10 mouse cellular contexts compared by ENCODE assay signal in the genomic region with DNA sequence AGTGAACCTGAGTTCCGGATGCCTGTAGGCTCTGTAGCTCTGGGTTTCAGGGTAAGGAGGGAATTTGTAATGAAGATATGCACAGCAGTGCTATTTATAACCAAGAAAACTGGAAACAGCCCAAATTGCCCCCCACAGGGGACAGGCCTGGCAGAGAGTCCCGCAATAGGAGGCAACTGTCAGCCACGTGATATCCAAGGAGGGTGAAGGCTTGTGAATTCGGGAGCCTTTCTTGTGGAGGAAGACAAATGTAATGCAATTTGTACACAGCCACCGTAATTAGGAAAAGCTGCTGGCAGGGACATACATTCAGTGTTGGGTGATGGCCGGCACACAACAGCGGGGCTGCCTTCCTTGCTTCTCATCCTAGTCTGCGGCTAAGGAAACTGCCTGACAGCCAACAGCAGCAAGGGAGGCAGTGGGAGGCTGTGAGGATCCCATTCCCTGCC. TPM values are rescaled to one million over a fixed set of nuclear protein-coding genes. Genes with fewer than 3 reads are reported as not detected.
DNase-seq lines count a peak whose midpoint lies in the region; ATAC-seq and TF ChIP-seq lines count a peak whose summit lies in the region.
"Had no signal": no experiment of that assay in that cellular context is flagged by ENCODE, and none has a peak within 500 bp of the region (broad histone marks: within the 10 kb centered on the region; RNA-seq: fewer than 3 reads in every experiment).

No protein-coding gene starts in this region.

- no peak overlapping the region for H3K4me3 ChIP-seq in heart, embryonic 16.5 days (ENCODE audit: low read length)
- no peak overlapping the region for H3K4me3 ChIP-seq in midbrain, embryonic 14.5 days (replicated peaks; ENCODE audit: low read depth, low read length)
- H3K4me3 ChIP-seq in midbrain, embryonic 16.5 days (ENCODE audit: low read depth, low read length): no peak overlapping the region
- no peak overlapping the region for H3K4me3 ChIP-seq in cerebellum, adult 2 months (replicated peaks; ENCODE audit: insufficient read depth, low read depth, low read length)
- H3K4me3 ChIP-seq in neural tube, embryonic 15.5 days (replicated peaks): no peak overlapping the region

- no peaks in the 10 kb centered on the region for H3K9me3 ChIP-seq in heart, embryonic 16.5 days (replicated peaks; ENCODE audit: control insufficient read depth, low read length)
- no peaks in the 10 kb centered on the region for H3K9me3 ChIP-seq in midbrain, embryonic 14.5 days (ENCODE audit: control insufficient read depth, low read length)
- H3K9me3 ChIP-seq in midbrain, embryonic 16.5 days (replicated peaks; ENCODE audit: control insufficient read depth, low read length, poor library complexity, severe bottlenecking): no peaks in the 10 kb centered on the region
- H3K9me3 ChIP-seq in neural tube, embryonic 15.5 days (replicated peaks): no peaks in the 10 kb centered on the region

- H3K27ac ChIP-seq in heart, embryonic 16.5 days (ENCODE audit: low read length): peak overlapping the region; percentile 69
- no peak overlapping the region for H3K27ac ChIP-seq in midbrain, embryonic 14.5 days (replicated peaks; ENCODE audit: low read depth, low read length)
- H3K27ac ChIP-seq in midbrain, embryonic 16.5 days (ENCODE audit: low read length): no peak overlapping the region
- H3K27ac ChIP-seq in cerebellum, adult 2 months (ENCODE audit: insufficient read depth, low read length): peak overlapping the region; percentile 52
- peak overlapping the region; percentile 58 for H3K27ac ChIP-seq in neural tube, embryonic 15.5 days (replicated peaks)

- peaks cover 5% of the 10 kb centered on the region for H3K27me3 ChIP-seq in heart, embryonic 16.5 days (ENCODE audit: control insufficient read depth, insufficient read depth, low read length)
- H3K27me3 ChIP-seq in midbrain, embryonic 14.5 days (ENCODE audit: control insufficient read depth, insufficient read depth, low read length): no peaks in the 10 kb centered on the region; the same call in 1 of the 2 replicates
- H3K27me3 ChIP-seq in midbrain, embryonic 16.5 days (ENCODE audit: control insufficient read depth, insufficient read depth, low read depth, low read length): no peaks in the 10 kb centered on the region
- H3K27me3 ChIP-seq in cerebellum, adult 2 months (ENCODE audit: control insufficient read depth, insufficient read depth, low read length): no peaks in the 10 kb centered on the region
- peaks cover 5% of the 10 kb centered on the region; the same call in 1 of the 2 replicates for H3K27me3 ChIP-seq in neural tube, embryonic 15.5 days (replicated peaks)

- peaks cover 15% of the 10 kb centered on the region for H3K4me1 ChIP-seq in heart, embryonic 16.5 days (ENCODE audit: control insufficient read depth, insufficient read depth, low read length)
- H3K4me1 ChIP-seq in midbrain, embryonic 14.5 days (ENCODE audit: control insufficient read depth, insufficient read depth, low read length): no peaks in the 10 kb centered on the region
- 0 out of 2 replicates have a peak, but pooled peaks cover 2% of the 10 kb centered on the region for H3K4me1 ChIP-seq in midbrain, embryonic 16.5 days (ENCODE audit: control insufficient read depth, insufficient read depth, low read length)
- peaks cover 11% of the 10 kb centered on the region for H3K4me1 ChIP-seq in cerebellum, adult 2 months (ENCODE audit: control insufficient read depth, insufficient read depth, low read length)
- peaks cover 12% of the 10 kb centered on the region for H3K4me1 ChIP-seq in neural tube, embryonic 15.5 days

- H3K36me3 ChIP-seq in heart, embryonic 16.5 days (ENCODE audit: control insufficient read depth, insufficient read depth): no peaks in the 10 kb centered on the region
- H3K36me3 ChIP-seq in midbrain, embryonic 14.5 days (ENCODE audit: control insufficient read depth, insufficient read depth, low read length): no peaks in the 10 kb centered on the region
- no peaks in the 10 kb centered on the region for H3K36me3 ChIP-seq in midbrain, embryonic 16.5 days (ENCODE audit: control insufficient read depth, insufficient read depth, low read length)
- no peaks in the 10 kb centered on the region for H3K36me3 ChIP-seq in neural tube, embryonic 15.5 days

- peak overlapping the region; percentile 46; the same call in 1 of the 2 replicates for H3K9ac ChIP-seq in heart, embryonic 16.5 days (ENCODE audit: low read length)
- no peak overlapping the region for H3K9ac ChIP-seq in midbrain, embryonic 14.5 days (replicated peaks; ENCODE audit: low read length)
- H3K9ac ChIP-seq in midbrain, embryonic 16.5 days (ENCODE audit: low read depth, low read length): no peak overlapping the region
- no peak overlapping the region for H3K9ac ChIP-seq in neural tube, embryonic 15.5 days (replicated peaks)
- H3K9ac ChIP-seq: liver, postnatal 0 days had no signal

- WGBS in heart, embryonic 16.5 days: 29% methylated on average over 8 of the region's 8 CpGs
- WGBS in midbrain, embryonic 14.5 days: 69% methylated on average over 8 of the region's 8 CpGs
- 60% methylated on average over 8 of the region's 8 CpGs for WGBS in midbrain, embryonic 16.5 days
- WGBS in cerebellum, adult 2 months: 11% methylated on average over 8 of the region's 8 CpGs
- 52% methylated on average over 8 of the region's 8 CpGs for WGBS in neural tube, embryonic 15.5 days

- no peak for TF ChIP-seq CTCF in cerebellum, adult 2 months (IDR thresholded peaks at IDR 0.05; ENCODE audit: borderline replicate concordance, insufficient read depth, low read depth, low read length)

- ATAC-seq in heart, embryonic 16.5 days (replicated peaks; ENCODE audit: extremely low read depth, insufficient read depth, low FRiP score): peak; percentile 80
- ATAC-seq in midbrain, embryonic 14.5 days (ENCODE audit: low FRiP score, low TSS enrichment): no peak
- no peak for ATAC-seq in midbrain, embryonic 16.5 days
- peak; percentile 57; the same call in 1 of the 2 replicates for ATAC-seq in neural tube, embryonic 15.5 days (ENCODE audit: low FRiP score)
- ATAC-seq in CD4-positive, CD25-positive, alpha-beta regulatory T cell, adult 4 months: no peak
- ATAC-seq: liver, postnatal 0 days had no signal

- peak overlapping the region; percentile 30; the same call in 1 of the 2 replicates for H3K4me2 ChIP-seq in heart, embryonic 16.5 days (ENCODE audit: low read depth, low read length)
- no peak overlapping the region for H3K4me2 ChIP-seq in midbrain, embryonic 14.5 days (ENCODE audit: low read length)
- H3K4me2 ChIP-seq in midbrain, embryonic 16.5 days (ENCODE audit: low read length): no peak overlapping the region
- 0 out of 2 replicates have a peak overlapping the region, but pooled peaks have one; percentile 17 for H3K4me2 ChIP-seq in neural tube, embryonic 15.5 days

- TF ChIP-seq POLR2A in cerebellum, adult 2 months (IDR thresholded peaks at IDR 0.05; ENCODE audit: borderline replicate concordance, insufficient read depth, low read length): no peak

- DNase-seq in heart, adult 8-10 months (ENCODE audit: low spot score): no peak
- DNase-seq in midbrain, embryonic 14.5 days: peak; percentile 21
- DNase-seq in cerebellum, adult 2 months: peak; percentile 85
- DNase-seq in urinary bladder, postnatal 36 days (ENCODE audit: low spot score in 2 of 2): no peak
- DNase-seq: liver, postnatal 0 days; thymus, postnatal 14 days had no signal

RNA-seq across cellular contexts. Expression of a gene that starts 9.5 kb away (rescaled TPM):
- 2.7 and 2.8 TPM in 2 replicates for polyA plus RNA-seq in heart, embryonic 16.5 days (2015; fragmentation: Nextera tagmentation; extraction: Ambion mirVana)
- 10 to 100 TPM in 2 of 4 experiments, 1 to 10 TPM in 2; 6.5 to 14.8 (median 10.1) TPM for total RNA-seq in heart, adult 8-10 months (2022)
- 85.6 and 124 TPM in 2 replicates for polyA plus RNA-seq in midbrain, embryonic 14.5 days (2014; fragmentation: Nextera tagmentation; extraction: Ambion mirVana)
- polyA plus RNA-seq in midbrain, embryonic 16.5 days (2015; fragmentation: Nextera tagmentation; extraction: Ambion mirVana): 150 and 163 TPM in 2 replicates
- polyA plus RNA-seq in cerebellum, adult 2 months (2012; rRNA removed): 479 and 518 TPM in 2 replicates
- 113 and 140 TPM in 2 replicates for polyA plus RNA-seq in neural tube, embryonic 15.5 days (2015; fragmentation: Nextera tagmentation; extraction: Ambion mirVana)
- polyA plus RNA-seq in CD4-positive, CD25-positive, alpha-beta regulatory T cell, adult 4 months (2017; shearing (Covaris generic)): 10 to 100 TPM in 1 of 2 experiments, 1 to 10 TPM in 1; 4.2 to 19.3 TPM

Comparison
In these comparisons a context has a peak if more than half of its experiments do, and no peak if none do; other contexts are left out.
1. ATAC-seq: peak in heart, embryonic 16.5 days (single experiment) and neural tube, embryonic 15.5 days (single experiment); none in midbrain, embryonic 14.5 days (single experiment), midbrain, embryonic 16.5 days (single experiment) and CD4-positive, CD25-positive, alpha-beta regulatory T cell, adult 4 months (single experiment).
2. H3K27ac ChIP-seq: peak in heart, embryonic 16.5 days (single experiment), cerebellum, adult 2 months (single experiment) and neural tube, embryonic 15.5 days (single experiment); none in midbrain, embryonic 14.5 days (single experiment) and midbrain, embryonic 16.5 days (single experiment).
3. H3K4me2 ChIP-seq: peak in heart, embryonic 16.5 days (single experiment) and neural tube, embryonic 15.5 days (single experiment); none in midbrain, embryonic 14.5 days (single experiment) and midbrain, embryonic 16.5 days (single experiment).
4. DNase-seq: peak in midbrain, embryonic 14.5 days (single experiment) and cerebellum, adult 2 months (2 of 2); none in heart, adult 8-10 months (single experiment) and urinary bladder, postnatal 36 days (0 of 2).